Mouse (Mus musculus): ENCODE data around the gene Fer1l4.

GRCm38 (mm10) chr2:156025482-156025881, 27.3 kb downstream of the Fer1l4 start:
- TF ChIP-seq CTCF (IDR thresholded peaks at IDR 0.05; ENCODE audit: low read depth) (no peak), EP300 (optimal IDR thresholded peaks at IDR 0.05) (no peak)

Measured in stomach, postnatal 0 days (tissue).